Comparison of ENCODE assay signal across 7 mouse cellular contexts in genomic region chr15:79933052-79933669, GRCm38 (mm10). TPM values are rescaled to one million over a fixed set of nuclear protein-coding genes. Genes with fewer than 3 reads are reported as not detected.
A peak's percentile ranks its signal among the peaks of the same experiment; 100 is the strongest.
DNase-seq lines count a peak whose midpoint lies in the region; ATAC-seq and TF ChIP-seq lines count a peak whose summit lies in the region.

No protein-coding gene starts in this region.

- no peaks in the 10 kb centered on the region for H3K9me3 ChIP-seq in embryonic facial prominence, embryonic 15.5 days (replicated peaks)
- H3K9me3 ChIP-seq in neural tube, embryonic 13.5 days: no peaks in the 10 kb centered on the region

- H3K36me3 ChIP-seq in embryonic facial prominence, embryonic 15.5 days: no peaks in the 10 kb centered on the region
- H3K36me3 ChIP-seq in neural tube, embryonic 13.5 days: no peaks in the 10 kb centered on the region

- no peak for ATAC-seq in embryonic facial prominence, embryonic 15.5 days (ENCODE audit: insufficient number of reproducible peaks, low FRiP score, low TSS enrichment, low read depth)
- ATAC-seq in neural tube, embryonic 13.5 days (ENCODE audit: low read depth): no peak

- H3K27ac ChIP-seq in embryonic facial prominence, embryonic 15.5 days (replicated peaks): no peak overlapping the region
- no peak overlapping the region for H3K27ac ChIP-seq in neural tube, embryonic 13.5 days (replicated peaks)

- peaks cover 31% of the 10 kb centered on the region for H3K27me3 ChIP-seq in embryonic facial prominence, embryonic 15.5 days
- H3K27me3 ChIP-seq in neural tube, embryonic 13.5 days: peaks cover 37% of the 10 kb centered on the region

- no peak for TF ChIP-seq POLR2A in lung, adult 2 months (IDR thresholded peaks at IDR 0.05; ENCODE audit: borderline replicate concordance, extremely low read depth, low read depth, low read length)

- H3K4me1 ChIP-seq in lung, adult 2 months (ENCODE audit: control insufficient read depth, insufficient read depth, low read length): peaks cover 16% of the 10 kb centered on the region; the same call in 1 of the 2 replicates
- peaks cover 37% of the 10 kb centered on the region for H3K4me1 ChIP-seq in embryonic facial prominence, embryonic 15.5 days
- H3K4me1 ChIP-seq in neural tube, embryonic 13.5 days (replicated peaks): peaks cover 35% of the 10 kb centered on the region

- TF ChIP-seq CTCF in lung, adult 2 months (IDR thresholded peaks at IDR 0.05; ENCODE audit: insufficient read depth, low read length): no peak

- intact Hi-C loops in left cerebral cortex, postnatal 36 days (cut with DNase I): loop anchor here (5.0 kb wide), 1 partner anchor 101 kb away; the partner anchor contains the start of genes Cbx6 and Npcd

- WGBS in lung, adult 2 months: 14% methylated on average over 22 of the region's 22 CpGs
- WGBS in embryonic facial prominence, embryonic 15.5 days: 3% methylated on average over 22 of the region's 22 CpGs
- WGBS in neural tube, embryonic 13.5 days: 5% methylated on average over 22 of the region's 22 CpGs

- DNase-seq in lung, adult 2 months: no peak
- no peak for DNase-seq in lung, postnatal 10 days
- peak; percentile 65 for DNase-seq in induced T-regulatory cell, adult 2 months (ENCODE audit: low read depth)
- DNase-seq in left cerebral cortex, postnatal 36 days (ENCODE audit: low spot score in 2 of 2): no peak
- no peak for DNase-seq in adrenal gland, postnatal 4 days (ENCODE audit: low spot score in 2 of 2)

- peak overlapping the region; percentile 91 for H3K4me2 ChIP-seq in embryonic facial prominence, embryonic 15.5 days (replicated peaks)
- H3K4me2 ChIP-seq in neural tube, embryonic 13.5 days: peak overlapping the region; percentile 77

- peak overlapping the region; percentile 91 for H3K4me3 ChIP-seq in lung, adult 2 months (replicated peaks; ENCODE audit: extremely low read depth, low read depth, low read length)
- peak overlapping the region; percentile 65 for H3K4me3 ChIP-seq in embryonic facial prominence, embryonic 15.5 days (replicated peaks)
- H3K4me3 ChIP-seq in neural tube, embryonic 13.5 days: peak overlapping the region; percentile 62

- no peak overlapping the region for H3K9ac ChIP-seq in embryonic facial prominence, embryonic 15.5 days
- peak overlapping the region; percentile 79 for H3K9ac ChIP-seq in neural tube, embryonic 13.5 days

RNA-seq across cellular contexts. Expression of gene Cbx7, which starts 37.8 kb away (rescaled TPM):
- polyA plus RNA-seq in lung, adult 2 months (2012; rRNA removed): 72.5 and 75.9 TPM in 2 replicates
- 3.1 and 4.6 TPM in 2 replicates for polyA plus RNA-seq in embryonic facial prominence, embryonic 15.5 days (2015; fragmentation: Nextera tagmentation; extraction: Ambion mirVana)
- 3.0 and 3.3 TPM in 2 replicates for polyA plus RNA-seq in neural tube, embryonic 13.5 days (2015; fragmentation: Nextera tagmentation; extraction: Ambion mirVana)
- total RNA-seq in left cerebral cortex, postnatal 36 days (2021): 10 to 100 TPM; 40.5 to 46.5 TPM
- total RNA-seq in adrenal gland, postnatal 4 days (2021): 10 to 100 TPM; 15.4 to 18.4 TPM

RNA-seq across cellular contexts. Expression of gene Apobec3, which starts 41.7 kb away (rescaled TPM):
- 29.7 and 36.7 TPM in 2 replicates for polyA plus RNA-seq in lung, adult 2 months (2012; rRNA removed)
- 16.7 and 19.2 TPM in 2 replicates for polyA plus RNA-seq in embryonic facial prominence, embryonic 15.5 days (2015; fragmentation: Nextera tagmentation; extraction: Ambion mirVana)
- 4.6 and 5.2 TPM in 2 replicates for polyA plus RNA-seq in neural tube, embryonic 13.5 days (2015; fragmentation: Nextera tagmentation; extraction: Ambion mirVana)
- 1 to 10 TPM; 4.9 to 5.1 TPM for total RNA-seq in left cerebral cortex, postnatal 36 days (2021)
- 10 to 100 TPM; 28.4 to 33.4 TPM for total RNA-seq in adrenal gland, postnatal 4 days (2021)

Comparison
In these comparisons a context has a peak if more than half of its experiments do, and no peak if none do; other contexts are left out.
1. RNA of gene Cbx7, which starts 37.8 kb away (polyA plus RNA-seq): 72.5 to 75.9 TPM in lung, adult 2 months; 3.1 to 4.6 TPM in embryonic facial prominence, embryonic 15.5 days and 3.0 to 3.3 TPM in neural tube, embryonic 13.5 days; every median in the first group is over 10 times any median in the second.
2. Peak in every context shown above with its lines, with median percentiles within 50 percentile points of each other: H3K4me3 ChIP-seq.